20 mouse cellular contexts compared by ENCODE assay signal in genomic region chr10:125800572-125801114, GRCm38 (mm10).
DNase-seq lines count a peak whose midpoint lies in the region; ATAC-seq and TF ChIP-seq lines count a peak whose summit lies in the region.
"Had no signal": no experiment of that assay in that cellular context is flagged by ENCODE, and none has a peak within 500 bp of the region (broad histone marks: within the 10 kb centered on the region; RNA-seq: fewer than 3 reads in every experiment).

No protein-coding gene starts in this region.

- no peak overlapping the region for H3K4me3 ChIP-seq in hindbrain, embryonic 11.5 days (ENCODE audit: low read depth, low read length)
- H3K4me3 ChIP-seq in hindbrain, embryonic 14.5 days (replicated peaks; ENCODE audit: low read length), result no peak overlapping the region
- H3K4me3 ChIP-seq in forebrain, postnatal 0 days (ENCODE audit: low read depth, low read length), result no peak overlapping the region
- H3K4me3 ChIP-seq: erythroblast, embryonic 14.5 days; heart, embryonic 12.5 days; midbrain, embryonic 12.5 days had no signal

- no peak for TF ChIP-seq CTCF in forebrain, postnatal 0 days (IDR thresholded peaks at IDR 0.05; ENCODE audit: low read depth)

- no peaks in the 10 kb centered on the region for H3K27me3 ChIP-seq in hindbrain, embryonic 11.5 days (ENCODE audit: control insufficient read depth, insufficient read depth, low read length)
- H3K27me3 ChIP-seq in hindbrain, embryonic 14.5 days (ENCODE audit: control insufficient read depth, insufficient read depth, low read length), result no peaks in the 10 kb centered on the region
- H3K27me3 ChIP-seq in forebrain, postnatal 0 days (ENCODE audit: insufficient read depth, low read length), result no peaks in the 10 kb centered on the region
- H3K27me3 ChIP-seq: midbrain, embryonic 12.5 days; Patski had no signal

- no peaks in the 10 kb centered on the region for H3K4me1 ChIP-seq in hindbrain, embryonic 11.5 days (replicated peaks; ENCODE audit: control insufficient read depth, insufficient read depth, low read length)
- no peaks in the 10 kb centered on the region for H3K4me1 ChIP-seq in hindbrain, embryonic 14.5 days (replicated peaks; ENCODE audit: control insufficient read depth, insufficient read depth, low read length)
- no peaks in the 10 kb centered on the region for H3K4me1 ChIP-seq in forebrain, postnatal 0 days (ENCODE audit: insufficient read depth)
- H3K4me1 ChIP-seq: heart, embryonic 12.5 days had no signal

- WGBS in hindbrain, embryonic 11.5 days, result 40% methylated on average over 2 of the region's 2 CpGs
- WGBS in hindbrain, embryonic 14.5 days, result 39% methylated on average over 2 of the region's 2 CpGs
- WGBS in forebrain, postnatal 0 days, result 39% methylated on average over 2 of the region's 2 CpGs

- DNase-seq in hindbrain, embryonic 11.5 days (ENCODE audit: low spot score), result peak; percentile 15
- DNase-seq in hindbrain, embryonic 14.5 days (ENCODE audit: low spot score), result no peak
- peak; percentile 20 for DNase-seq in Muller cell, postnatal 12 days (ENCODE audit: inconsistent ontology term)
- peak; percentile 88 for DNase-seq in fat pad, adult 2 months (ENCODE audit: extremely low read depth, low read depth, low spot score)
- DNase-seq in retina, embryonic 14.5 days (ENCODE audit: low spot score), result peak; percentile 30
- DNase-seq in forebrain, postnatal 0 days, result no peak
- no peak for DNase-seq in frontal cortex, adult 2 months (ENCODE audit: extremely low spot score in 1 of 2, low spot score in 1 of 2)
- DNase-seq: adrenal gland, postnatal 25 days; B cell, adult 2 months; cerebellum, adult 11-12 months; cerebellum, postnatal 14 days; kidney, adult 8-10 months; kidney, postnatal 14 days; left cerebral cortex, postnatal 4 days; liver, postnatal 0 days had no signal

- H3K9ac ChIP-seq in hindbrain, embryonic 11.5 days (ENCODE audit: low read depth, low read length), result no peak overlapping the region
- H3K9ac ChIP-seq in hindbrain, embryonic 14.5 days, result no peak overlapping the region
- H3K9ac ChIP-seq in forebrain, postnatal 0 days, result no peak overlapping the region
- H3K9ac ChIP-seq: heart, embryonic 12.5 days; liver, postnatal 0 days; midbrain, embryonic 12.5 days had no signal

- no peak overlapping the region for H3K4me2 ChIP-seq in hindbrain, embryonic 11.5 days (replicated peaks; ENCODE audit: low read depth, low read length)
- H3K4me2 ChIP-seq in hindbrain, embryonic 14.5 days (replicated peaks), result no peak overlapping the region
- H3K4me2 ChIP-seq in forebrain, postnatal 0 days (ENCODE audit: low read depth), result no peak overlapping the region
- H3K4me2 ChIP-seq: heart, embryonic 12.5 days; midbrain, embryonic 12.5 days had no signal

- no peaks in the 10 kb centered on the region for H3K9me3 ChIP-seq in hindbrain, embryonic 11.5 days (ENCODE audit: control insufficient read depth, low read length)
- H3K9me3 ChIP-seq in hindbrain, embryonic 14.5 days (ENCODE audit: control insufficient read depth, low read length), result no peaks in the 10 kb centered on the region
- no peaks in the 10 kb centered on the region for H3K9me3 ChIP-seq in forebrain, postnatal 0 days (ENCODE audit: low read length)
- H3K9me3 ChIP-seq: heart, embryonic 12.5 days; midbrain, embryonic 12.5 days had no signal

- no peak for ATAC-seq in hindbrain, embryonic 11.5 days (ENCODE audit: low FRiP score)
- ATAC-seq in hindbrain, embryonic 14.5 days (ENCODE audit: low FRiP score), result no peak
- no peak for ATAC-seq in forebrain, postnatal 0 days
- ATAC-seq: liver, postnatal 0 days; Patski had no signal

- H3K27ac ChIP-seq in hindbrain, embryonic 11.5 days (ENCODE audit: low read depth, low read length), result no peak overlapping the region
- no peak overlapping the region for H3K27ac ChIP-seq in hindbrain, embryonic 14.5 days
- H3K27ac ChIP-seq in forebrain, postnatal 0 days (ENCODE audit: low read depth, low read length), result no peak overlapping the region
- H3K27ac ChIP-seq: midbrain, embryonic 12.5 days; stomach, postnatal 0 days had no signal

- no peaks in the 10 kb centered on the region for H3K36me3 ChIP-seq in hindbrain, embryonic 11.5 days (ENCODE audit: control insufficient read depth, insufficient read depth, low read length)
- no peaks in the 10 kb centered on the region for H3K36me3 ChIP-seq in hindbrain, embryonic 14.5 days (replicated peaks; ENCODE audit: control insufficient read depth, insufficient read depth)
- no peaks in the 10 kb centered on the region for H3K36me3 ChIP-seq in forebrain, postnatal 0 days (ENCODE audit: insufficient read depth)
- H3K36me3 ChIP-seq: heart, embryonic 12.5 days; midbrain, embryonic 12.5 days had no signal

Comparison
In these comparisons a context has a peak if more than half of its experiments do, and no peak if none do; other contexts are left out.
1. DNase-seq: peak in hindbrain, embryonic 11.5 days (single experiment), Muller cell, postnatal 12 days (single experiment), fat pad, adult 2 months (single experiment) and retina, embryonic 14.5 days (single experiment); none in hindbrain, embryonic 14.5 days (single experiment), forebrain, postnatal 0 days (single experiment) and frontal cortex, adult 2 months (0 of 2).